Comparison of ENCODE assay signal across 12 mouse cellular contexts in the genomic region with DNA sequence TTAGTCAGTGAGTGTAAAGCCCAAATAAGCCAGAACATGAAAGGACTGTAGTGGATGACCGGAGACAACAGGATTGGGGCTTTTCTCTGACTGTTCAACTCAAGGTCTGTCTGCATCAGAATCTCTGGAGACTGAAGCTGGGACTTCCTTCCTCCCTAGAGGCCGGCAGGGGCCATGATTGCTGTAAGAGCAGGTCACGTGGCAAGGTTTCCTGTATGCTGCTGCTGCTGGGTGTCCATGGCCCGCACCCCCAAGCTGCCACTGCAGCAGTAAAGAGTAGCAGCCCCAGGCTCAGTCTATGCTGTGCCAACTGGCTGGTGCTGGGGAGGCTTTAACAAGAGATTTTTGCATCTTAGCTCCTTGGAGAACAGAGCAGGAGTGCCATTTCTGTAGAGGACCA. TPM values are rescaled to one million over a fixed set of nuclear protein-coding genes. Genes with fewer than 3 reads are reported as not detected.
DNase-seq lines count a peak whose midpoint lies in the region; ATAC-seq and TF ChIP-seq lines count a peak whose summit lies in the region.
"Had no signal": no experiment of that assay in that cellular context is flagged by ENCODE, and none has a peak within 500 bp of the region (broad histone marks: within the 10 kb centered on the region; RNA-seq: fewer than 3 reads in every experiment).

A gene (plus strand): TSS at position 175 of the 400 bp plus-strand sequence.

- H3K27ac ChIP-seq in stomach, embryonic 16.5 days (ENCODE audit: low read length) = no peak within 1 kb of the TSS
- no peak within 1 kb of the TSS for H3K27ac ChIP-seq in stomach, postnatal 0 days (replicated peaks)
- no peak within 1 kb of the TSS for H3K27ac ChIP-seq in liver, embryonic 12.5 days
- no peak within 1 kb of the TSS for H3K27ac ChIP-seq in olfactory bulb, adult 2 months (ENCODE audit: insufficient read depth, low read depth, low read length)
- H3K27ac ChIP-seq: forebrain, embryonic 10.5 days had no signal

- H3K4me3 ChIP-seq in stomach, embryonic 16.5 days (replicated peaks; ENCODE audit: low read length) = peak within 1 kb of the TSS; percentile 5; the same call in 1 of the 2 replicates
- no peak within 1 kb of the TSS for H3K4me3 ChIP-seq in stomach, postnatal 0 days (ENCODE audit: low read depth, low read length)
- H3K4me3 ChIP-seq in liver, embryonic 12.5 days = peak within 1 kb of the TSS; percentile 27
- H3K4me3 ChIP-seq in olfactory bulb, adult 2 months (ENCODE audit: insufficient read depth, low read depth, low read length) = no peak within 1 kb of the TSS
- H3K4me3 ChIP-seq: forebrain, embryonic 10.5 days had no signal

- no peak within 1 kb of the TSS for H3K9ac ChIP-seq in stomach, embryonic 16.5 days (ENCODE audit: low read length)
- H3K9ac ChIP-seq in stomach, postnatal 0 days (ENCODE audit: low read length) = no peak within 1 kb of the TSS
- 0 out of 2 replicates have a peak within 1 kb of the TSS, but pooled peaks have one; percentile 17 for H3K9ac ChIP-seq in liver, embryonic 12.5 days

- H3K4me2 ChIP-seq in stomach, embryonic 16.5 days (ENCODE audit: low read depth, low read length) = no peak within 1 kb of the TSS
- H3K4me2 ChIP-seq in stomach, postnatal 0 days (replicated peaks; ENCODE audit: low read depth) = no peak within 1 kb of the TSS
- H3K4me2 ChIP-seq in liver, embryonic 12.5 days = peak within 1 kb of the TSS; percentile 45

- no peaks in the 10 kb centered on the region for H3K36me3 ChIP-seq in stomach, embryonic 16.5 days (ENCODE audit: control insufficient read depth, insufficient read depth, low read length)
- no peaks in the 10 kb centered on the region for H3K36me3 ChIP-seq in stomach, postnatal 0 days (ENCODE audit: control insufficient read depth, insufficient read depth, low read length)
- H3K36me3 ChIP-seq in liver, embryonic 12.5 days = no peaks in the 10 kb centered on the region
- H3K36me3 ChIP-seq: forebrain, embryonic 10.5 days had no signal

- WGBS in stomach, embryonic 16.5 days = 76% methylated on average over 4 of the region's 4 CpGs
- WGBS in stomach, postnatal 0 days = 93% methylated on average over 3 of the region's 4 CpGs
- 31% methylated on average over 4 of the region's 4 CpGs for WGBS in liver, embryonic 12.5 days (ENCODE audit: insufficient replicate concordance)
- WGBS in olfactory bulb, adult 2 months = 84% methylated on average over 4 of the region's 4 CpGs

- H3K4me1 ChIP-seq in stomach, embryonic 16.5 days (ENCODE audit: control insufficient read depth, insufficient read depth, low read length) = no peaks in the 10 kb centered on the region
- H3K4me1 ChIP-seq in stomach, postnatal 0 days (replicated peaks; ENCODE audit: control insufficient read depth, insufficient read depth) = no peaks in the 10 kb centered on the region
- H3K4me1 ChIP-seq in liver, embryonic 12.5 days = peaks cover 23% of the 10 kb centered on the region
- H3K4me1 ChIP-seq in olfactory bulb, adult 2 months (ENCODE audit: control insufficient read depth, insufficient read depth, low read length) = no peaks in the 10 kb centered on the region

- ATAC-seq in stomach, embryonic 16.5 days (ENCODE audit: insufficient read depth, low FRiP score) = no peak
- no peak for ATAC-seq in stomach, postnatal 0 days (ENCODE audit: low FRiP score, low TSS enrichment)
- no peak for ATAC-seq in liver, embryonic 12.5 days
- ATAC-seq: Patski had no signal

- TF ChIP-seq CTCF in stomach, postnatal 0 days (IDR thresholded peaks at IDR 0.05; ENCODE audit: low read depth) = no peak
- TF ChIP-seq CTCF in olfactory bulb, adult 2 months (IDR thresholded peaks at IDR 0.05; ENCODE audit: insufficient read depth, low read depth, low read length) = no peak

- H3K27me3 ChIP-seq in stomach, embryonic 16.5 days (ENCODE audit: control insufficient read depth, insufficient read depth, low read length) = no peaks in the 10 kb centered on the region
- H3K27me3 ChIP-seq in stomach, postnatal 0 days (ENCODE audit: control insufficient read depth, insufficient read depth, low read length) = no peaks in the 10 kb centered on the region
- no peaks in the 10 kb centered on the region for H3K27me3 ChIP-seq in liver, embryonic 12.5 days (replicated peaks)

- TF ChIP-seq POLR2A in olfactory bulb, adult 2 months (IDR thresholded peaks at IDR 0.05; ENCODE audit: insufficient read depth, low read depth, low read length) = no peak

- no peak for DNase-seq in stomach, postnatal 0 days (ENCODE audit: low spot score)
- DNase-seq in adipocyte (ENCODE audit: low spot score) = no peak
- no peak for DNase-seq in testis, postnatal 14 days (ENCODE audit: low spot score)
- no peak for DNase-seq in urinary bladder, postnatal 25 days (ENCODE audit: low spot score)
- no peak for DNase-seq in retina, postnatal 1 day
- DNase-seq: cerebellum, adult 18-20 months; heart, postnatal 4 days had no signal

- no peak for TF ChIP-seq EP300 in stomach, postnatal 0 days (optimal IDR thresholded peaks at IDR 0.05)

- no peaks in the 10 kb centered on the region for H3K9me3 ChIP-seq in stomach, embryonic 16.5 days (replicated peaks; ENCODE audit: control insufficient read depth, low read length)
- no peaks in the 10 kb centered on the region for H3K9me3 ChIP-seq in stomach, postnatal 0 days (ENCODE audit: control insufficient read depth, low read length)
- no peaks in the 10 kb centered on the region for H3K9me3 ChIP-seq in liver, embryonic 12.5 days (replicated peaks)
- H3K9me3 ChIP-seq: forebrain, embryonic 10.5 days had no signal

RNA-seq across cellular contexts. Expression of the gene that starts here (rescaled TPM):
- 4.3 and 5.0 TPM in 2 replicates for polyA plus RNA-seq in stomach, embryonic 16.5 days (2015; fragmentation: Nextera tagmentation; extraction: Ambion mirVana)
- polyA plus RNA-seq in stomach, postnatal 0 days (2015; fragmentation: Nextera tagmentation; extraction: Ambion mirVana) = 1.5 and 1.6 TPM in 2 replicates
- 9.7 and 10.0 TPM in 2 replicates for polyA plus RNA-seq in liver, embryonic 12.5 days (2016; fragmentation: Nextera tagmentation; extraction: Ambion mirVana)
- polyA plus RNA-seq in olfactory bulb, adult 2 months (2012; ENCODE audit: insufficient read depth, insufficient read length, low replicate concordance, missing spikeins) = not detected in 2 replicates
- polyA plus RNA-seq: Patski had no signal

Comparison
In these comparisons a context has a peak if more than half of its experiments do, and no peak if none do; other contexts are left out.
1. H3K4me3 ChIP-seq: peak in stomach, embryonic 16.5 days (single experiment) and liver, embryonic 12.5 days (single experiment); none in stomach, postnatal 0 days (single experiment) and olfactory bulb, adult 2 months (single experiment).